Mouse (Mus musculus) spleen, adult 2 months (tissue): ENCODE measurements around the gene Klf16. TPM values are rescaled to one million over a fixed set of nuclear protein-coding genes. Genes with fewer than 3 reads are reported as not detected.

ENCODE experiments used
- DNase-seq, 2 experiments: peaks; one replicate each; pipeline versions ENCODE4 v3.0.0 to v3.0.0-alpha.2; 2012 to 2021; ENCODE audit warnings: low spot score in 2 of 2, low read depth in 1 of 2
- H3K27ac ChIP-seq: fragments of 200-500 bp; 2 replicates; pipeline ENCODE4 v1.5.1; 2012; ENCODE audit warnings: low read length, inconsistent platforms; ENCODE audit not compliant: insufficient read depth
- H3K27me3 ChIP-seq: fragments of 200-500 bp; 2 replicates; pipeline ENCODE4 v1.6.1; 2012; ENCODE audit warnings: mild to moderate bottlenecking, moderate library complexity, low read length, inconsistent platforms; ENCODE audit not compliant: control insufficient read depth, insufficient read depth
- H3K36me3 ChIP-seq: fragments of 200-500 bp; 2 replicates; pipeline ENCODE4 v1.6.1; 2012; ENCODE audit warnings: mild to moderate bottlenecking, low read length, inconsistent platforms; ENCODE audit not compliant: control insufficient read depth, insufficient read depth
- H3K4me1 ChIP-seq: fragments of 200-500 bp; 2 replicates; pipeline ENCODE4 v1.6.1; 2011; ENCODE audit warnings: inconsistent platforms; ENCODE audit not compliant: control insufficient read depth, insufficient read depth, insufficient read length
- H3K4me3 ChIP-seq: fragments of 200-500 bp; 2 replicates; pipeline ENCODE4 v1.5.1; 2011; ENCODE audit warnings: mild to moderate bottlenecking, inconsistent platforms; ENCODE audit not compliant: insufficient read depth, insufficient read length; ENCODE audit errors: extremely low read depth
- CTCF ChIP-seq: fragments of 200-500 bp; IDR thresholded peaks from 2 replicates; pipeline ENCODE4 v1.5.1; 2011; ENCODE audit warnings: mild to moderate bottlenecking, inconsistent platforms; ENCODE audit not compliant: insufficient read depth, insufficient read length, insufficient replicate concordance; ENCODE audit errors: extremely low read depth
- POLR2A ChIP-seq: fragments of 200-500 bp; IDR thresholded peaks from 2 replicates; pipeline ENCODE4 v1.6.1; 2011; ENCODE audit warnings: low read depth, low read length, inconsistent platforms
- WGBS: fragments of 180-500 bp; shearing (Covaris S2); methylation state at CpG from one replicate; pipeline ENCODE4 v1.1.7; 2018; 5-methylcytosine and 5-hydroxymethylcytosine counted together
- polyA plus RNA-seq: library from polyadenylated mRNA; depleted of rRNA; stranded (reverse); fragments of >200 nt; gene quantifications from 2 replicates; pipeline ENCODE4 v1.2.3, GENCODE M21; 2012

The Klf16 gene
- polyA plus RNA-seq, 1 experiment, result 27.9 TPM

GRCm38 (mm10) chr10:80575925-80576324 is 1.2 kb downstream of the Klf16 start:
- TF ChIP-seq CTCF, result no peak
- TF ChIP-seq POLR2A, result no peak
- Histone ChIP-seq H3K27ac (no peak overlapping the region; the same call in 1 of the 2 replicates), H3K4me1 (peaks cover 26% of the 10 kb centered on the region), H3K27me3 (no peaks in the 10 kb centered on the region), H3K4me3 (peak overlapping the region; percentile 82), H3K36me3 (no peaks in the 10 kb centered on the region)
- DNase-seq, result peak in 1 of 2 experiments; percentile 27
- 13% methylated on average over 17 of the region's 17 CpGs for WGBS

- Histone ChIP-seq H3K4me3 (no peak overlapping the region), H3K27ac (no peak overlapping the region), H3K4me1 (peaks cover 31% of the 10 kb centered on the region), H3K36me3 (no peaks in the 10 kb centered on the region), H3K27me3 (no peaks in the 10 kb centered on the region)
- no peak for TF ChIP-seq CTCF
- TF ChIP-seq POLR2A, result no peak
- WGBS, result 86% methylated on average over 3 of the region's 3 CpGs
- no peak for DNase-seq
Observed at GRCm38 (mm10) chr10:80574896-80575295, 2.2 kb downstream of the Klf16 start.

- TF ChIP-seq POLR2A (no peak), CTCF (no peak)
- WGBS, result 82% methylated on average over 9 of the region's 9 CpGs
Observed at GRCm38 (mm10) chr10:80573944-80574343, 3.2 kb downstream of the Klf16 start.

GRCm38 (mm10) chr10:80572477-80572876 is 4.6 kb downstream of the Klf16 start:
- H3K4me1 ChIP-seq, result peaks cover 29% of the 10 kb centered on the region

More at GRCm38 (mm10) chr10:80573944-80574343, 3.2 kb downstream of the Klf16 start:
- Histone ChIP-seq H3K4me1 (peaks cover 34% of the 10 kb centered on the region), H3K36me3 (no peaks in the 10 kb centered on the region), H3K4me3 (no peak overlapping the region), H3K27ac (no peak overlapping the region; the same call in 1 of the 2 replicates), H3K27me3 (no peaks in the 10 kb centered on the region)
- DNase-seq, result no peak

GRCm38 (mm10) chr10:80570871-80571836 is 6.0 kb downstream of the Klf16 start:
- Histone ChIP-seq H3K36me3 (peaks cover 8% of the 10 kb centered on the region), H3K4me3 (peak overlapping the region; percentile 32; the same call in 1 of the 2 replicates), H3K27me3 (no peaks in the 10 kb centered on the region), H3K27ac (peak overlapping the region; percentile 62), H3K4me1 (peaks cover 34% of the 10 kb centered on the region)
- TF ChIP-seq POLR2A, result no peak
- no peak for TF ChIP-seq CTCF
- 21% methylated on average over 30 of the region's 30 CpGs for WGBS
- peak in 1 of 2 experiments; percentile 36 for DNase-seq

More at GRCm38 (mm10) chr10:80572477-80572876, 4.6 kb downstream of the Klf16 start:
- TF ChIP-seq CTCF, result no peak
- no peak for TF ChIP-seq POLR2A
- H3K27ac ChIP-seq, result peak overlapping the region; percentile 62; the same call in 1 of the 2 replicates
- DNase-seq, result no peak
- no peaks in the 10 kb centered on the region for H3K27me3 ChIP-seq
- H3K4me3 ChIP-seq, result no peak overlapping the region
- WGBS, result 74% methylated on average over 2 of the region's 2 CpGs
- peaks cover 8% of the 10 kb centered on the region for H3K36me3 ChIP-seq

GRCm38 (mm10) chr10:80570419-80570818 is 6.7 kb downstream of the Klf16 start:
- 69% methylated on average over 10 of the region's 10 CpGs for WGBS
- Histone ChIP-seq H3K27me3 (no peaks in the 10 kb centered on the region), H3K4me1 (peaks cover 30% of the 10 kb centered on the region), H3K36me3 (peaks cover 8% of the 10 kb centered on the region), H3K4me3 (no peak overlapping the region), H3K27ac (peak overlapping the region; percentile 24; the same call in 1 of the 2 replicates)
- no peak for DNase-seq
- TF ChIP-seq CTCF (no peak), POLR2A (no peak)
